Mouse (Mus musculus) liver, embryonic 18 days (tissue): ENCODE results near the gene Ano1. TPM values are rescaled to one million over a fixed set of nuclear protein-coding genes. Genes with fewer than 3 reads are reported as not detected.

Experiments used
- polyA plus RNA-seq: library from polyadenylated mRNA; depleted of rRNA; stranded (reverse); fragments of >200 nt; gene quantifications from 2 replicates; pipeline ENCODE4 v1.2.3, GENCODE M21; 2012; rRNA removed

Ano1 gene
- 0.93 and 0.94 TPM in 2 replicates for polyA plus RNA-seq

DNA sequence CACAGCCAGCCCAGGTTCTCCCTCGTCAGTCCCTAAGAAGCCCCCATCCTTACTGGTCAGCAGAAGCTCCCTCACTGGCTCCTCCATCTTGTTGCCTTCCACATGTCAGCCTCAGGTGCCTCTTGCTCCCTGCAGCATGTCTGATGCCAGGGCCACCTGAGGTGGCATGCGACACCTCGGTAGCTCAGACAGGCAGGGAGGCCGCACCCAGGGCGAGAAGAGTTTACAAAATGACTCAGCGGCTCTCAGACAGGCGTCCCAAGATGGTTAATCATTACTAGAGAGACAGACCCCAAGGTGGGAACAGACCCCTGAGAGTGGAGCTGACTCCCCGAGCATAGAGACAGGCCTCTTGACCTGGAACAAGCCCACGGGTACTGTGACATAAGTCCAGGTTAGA, at the start of gene Ano1:
Gene Ano1 (minus strand): TSS at position 142 of the 400 bp plus-strand sequence.

DNA sequence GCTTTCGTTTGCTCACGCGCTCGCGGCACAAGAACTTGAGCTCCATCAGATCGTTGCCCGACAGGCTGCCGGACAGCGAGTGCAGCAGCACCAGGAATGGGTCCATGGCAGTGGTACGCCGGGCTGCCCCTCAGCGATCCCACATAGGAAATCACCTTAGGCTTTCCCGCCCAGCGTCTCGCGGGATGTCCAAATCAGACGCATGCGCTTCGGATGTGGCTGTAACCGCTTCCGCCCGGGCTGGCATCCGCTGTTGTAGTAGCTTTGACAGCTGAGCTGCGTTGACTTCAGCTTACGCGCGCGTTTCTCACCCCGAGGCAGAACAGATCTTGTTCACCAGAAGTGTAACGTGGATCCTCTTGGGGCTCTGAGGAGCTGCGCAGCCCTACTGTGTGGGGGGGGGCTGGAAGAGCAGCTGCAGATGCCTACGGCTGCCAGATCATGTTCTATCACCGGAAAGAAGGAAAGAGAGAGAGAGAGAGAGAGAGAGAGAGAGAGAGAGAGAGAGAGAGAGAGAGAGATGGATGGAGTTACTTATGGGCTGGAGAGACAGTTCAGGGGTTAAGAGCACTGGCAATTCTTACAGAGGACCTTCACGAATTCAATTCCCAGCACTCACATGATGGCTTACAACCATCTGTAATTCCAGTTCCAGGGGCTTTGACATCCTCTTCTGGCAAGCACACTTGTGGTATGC, 169.3 kb downstream of the Ano1 start, which contains the start of gene Fadd:
Gene Fadd (minus strand): TSS at position 180 of the 697 bp plus-strand sequence.

DNA sequence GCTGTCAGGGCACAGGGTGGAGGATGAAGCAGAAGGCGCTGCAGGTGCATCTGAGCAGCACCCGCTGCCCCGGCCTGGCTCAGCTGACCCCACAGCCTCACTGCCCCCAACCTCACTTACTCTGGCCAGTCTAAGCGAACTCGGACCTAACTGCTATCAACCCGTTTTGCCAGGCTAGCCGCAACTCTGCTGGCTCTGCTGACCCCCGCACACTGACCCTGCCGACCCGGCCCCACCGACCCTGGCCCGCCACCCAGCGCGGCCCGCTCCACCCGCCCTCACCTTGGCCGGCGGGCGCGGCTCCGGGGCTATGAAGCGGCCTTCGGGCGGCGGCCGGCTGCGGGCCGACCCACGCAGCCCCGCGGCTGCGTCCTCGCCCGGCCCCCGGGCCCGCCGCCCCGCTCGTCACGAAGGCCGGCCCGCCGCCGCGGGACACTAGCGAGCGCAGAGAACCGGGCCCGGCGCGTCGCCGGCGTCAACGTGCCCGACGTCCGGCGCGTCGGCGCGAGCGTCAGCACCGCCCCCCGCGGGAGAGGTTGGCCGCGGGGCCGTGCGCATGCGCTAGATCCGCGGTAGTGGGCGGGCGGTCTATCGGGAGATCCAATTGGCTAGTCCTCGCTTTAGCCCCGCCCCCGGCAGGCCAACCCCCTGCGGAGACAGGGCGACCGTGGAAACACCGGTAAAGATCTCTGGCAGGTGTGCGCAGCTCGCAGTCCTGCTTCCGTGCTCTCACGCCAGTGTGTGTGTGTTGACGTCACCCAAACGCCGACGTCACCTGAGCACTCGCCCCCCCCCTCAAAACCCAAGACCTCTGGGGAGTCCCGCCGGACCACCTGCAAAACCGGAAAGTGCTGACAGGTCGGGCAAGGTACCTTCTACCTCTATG, 198.3 kb downstream of the Ano1 start, which contains the start of gene Ppfia1:
Gene Ppfia1 (minus strand): TSS at position 493 of the 886 bp plus-strand sequence.

Other genes with a start within 250 kb of the Ano1 start
- 12.1 and 16.4 TPM in 2 replicates for gene Ppfia1, start 198.2 kb downstream of the Ano1 start, polyA plus RNA-seq
- gene Fadd, start 169.5 kb downstream of the Ano1 start, polyA plus RNA-seq: 3.5 and 3.7 TPM in 2 replicates
- gene Fgf3, start 86.1 kb upstream of the Ano1 start, polyA plus RNA-seq: 0.12 and 0.19 TPM in 2 replicates
- gene Fgf4, start 95.4 kb upstream of the Ano1 start, polyA plus RNA-seq: not detected in 2 replicates
- not detected in 2 replicates for gene Fgf15, start 144.6 kb upstream of the Ano1 start, polyA plus RNA-seq
- 10.3 and 10.6 TPM in 2 replicates for gene LTO1, start 163.1 kb upstream of the Ano1 start, polyA plus RNA-seq
- 8.3 and 9.2 TPM in 2 replicates for gene Ccnd1, start 188.0 kb upstream of the Ano1 start, polyA plus RNA-seq